Mouse (Mus musculus) kidney, embryonic 14.5 days (tissue): ENCODE data around the gene Mtmr3. TPM values are rescaled to one million over a fixed set of nuclear protein-coding genes. Genes with fewer than 3 reads are reported as not detected.

Experiments
- ATAC-seq: fragments of 200-750 bp; cut with Nextera tagmentation; 2 replicates; pipeline ENCODE4 v1.8.0; 2017; ENCODE audit warnings: moderate number of reproducible peaks, mild to moderate bottlenecking, moderate TSS enrichment, moderate library complexity; ENCODE audit not compliant: low FRiP score, low TSS enrichment
- H3K27ac ChIP-seq: fragments of 300-500 bp; sonication (generic); 2 replicates; pipeline ENCODE4 v1.5.1; 2014; ENCODE audit warnings: low read depth, mild to moderate bottlenecking, low read length, moderate library complexity, mixed read lengths
- H3K27me3 ChIP-seq: fragments of 300-500 bp; sonication (generic); 2 replicates; pipeline ENCODE4 v1.6.1; 2014; ENCODE audit warnings: mild to moderate bottlenecking, low read length; ENCODE audit not compliant: control insufficient read depth, insufficient read depth
- H3K36me3 ChIP-seq: fragments of 300-500 bp; sonication (generic); 2 replicates; pipeline ENCODE4 v1.6.1; 2014; ENCODE audit warnings: low read length, mixed read lengths; ENCODE audit not compliant: control insufficient read depth, insufficient read depth
- H3K4me1 ChIP-seq: fragments of 300-500 bp; sonication (generic); 2 replicates; pipeline ENCODE4 v1.6.1; 2014; ENCODE audit warnings: low read length, mixed read lengths; ENCODE audit not compliant: control insufficient read depth, insufficient read depth
- H3K4me2 ChIP-seq: fragments of 300-500 bp; sonication (generic); replicated peaks from 2 replicates; pipeline ENCODE4 v1.6.1; 2014; ENCODE audit warnings: low read depth, mild to moderate bottlenecking, low read length
- H3K4me3 ChIP-seq: fragments of 300-500 bp; sonication (generic); 2 replicates; pipeline ENCODE4 v1.5.1; 2014; ENCODE audit warnings: mild to moderate bottlenecking, low read length
- H3K9ac ChIP-seq: fragments of 300-500 bp; sonication (generic); 2 replicates; pipeline ENCODE4 v1.6.1; 2014; ENCODE audit warnings: low read depth, mild to moderate bottlenecking, low read length, moderate library complexity
- H3K9me3 ChIP-seq: fragments of 300-500 bp; sonication (generic); 2 replicates; pipeline ENCODE4 v1.6.1; 2016; ENCODE audit warnings: low read length; ENCODE audit not compliant: control insufficient read depth
- WGBS: fragments of 180-500 bp; shearing (Covaris S2); extraction: QIAGEN DNeasy Blood & Tissue Kit; methylation state at CpG from one replicate; pipeline ENCODE4 v1.1.7; 2014; 5-methylcytosine and 5-hydroxymethylcytosine counted together
- polyA plus RNA-seq: library from polyadenylated mRNA; unstranded; fragments of >200 nt; fragmentation: Nextera tagmentation; extraction: Ambion mirVana; gene quantifications from 2 replicates; pipeline ENCODE4 v1.2.1, GENCODE M21; 2014

Mtmr3 gene
- polyA plus RNA-seq, 1 experiment from 2014 or later, result 26.2 TPM

GRCm38 (mm10) chr11:4434461-4434860 lies 160.2 kb downstream of the Mtmr3 start:
- Histone ChIP-seq H3K27ac (no peak overlapping the region), H3K9ac (no peak overlapping the region), H3K36me3 (no peaks in the 10 kb centered on the region), H3K4me3 (no peak overlapping the region), H3K4me1 (no peaks in the 10 kb centered on the region), H3K9me3 (no peaks in the 10 kb centered on the region), H3K4me2 (no peak overlapping the region), H3K27me3 (no peaks in the 10 kb centered on the region)
- WGBS, result 41% methylated on average over 4 of the region's 4 CpGs
- no peak for ATAC-seq

Other genes with a start within 250 kb of the Mtmr3 start
- 0.16 and 0.21 TPM in 2 replicates for gene Hormad2, start 153.8 kb downstream of the Mtmr3 start, polyA plus RNA-seq
- gene Gm11032, start 25.2 kb upstream of the Mtmr3 start, polyA plus RNA-seq, result not detected in 2 replicates
- 20.9 and 36.2 TPM in 2 replicates for gene Ascc2, start 42.9 kb upstream of the Mtmr3 start, polyA plus RNA-seq
- gene Uqcr10, start 109.5 kb upstream of the Mtmr3 start, polyA plus RNA-seq, result 800 and 1,083 TPM in 2 replicates
- gene Zmat5, start 109.8 kb upstream of the Mtmr3 start, polyA plus RNA-seq, result 59.8 and 77.4 TPM in 2 replicates
- 0.13 TPM in 1 of 2 replicates, not detected in the other for gene Cabp7, start 151.9 kb upstream of the Mtmr3 start, polyA plus RNA-seq